Mouse (Mus musculus): ENCODE measurements around the gene Eif2b1.

DNA sequence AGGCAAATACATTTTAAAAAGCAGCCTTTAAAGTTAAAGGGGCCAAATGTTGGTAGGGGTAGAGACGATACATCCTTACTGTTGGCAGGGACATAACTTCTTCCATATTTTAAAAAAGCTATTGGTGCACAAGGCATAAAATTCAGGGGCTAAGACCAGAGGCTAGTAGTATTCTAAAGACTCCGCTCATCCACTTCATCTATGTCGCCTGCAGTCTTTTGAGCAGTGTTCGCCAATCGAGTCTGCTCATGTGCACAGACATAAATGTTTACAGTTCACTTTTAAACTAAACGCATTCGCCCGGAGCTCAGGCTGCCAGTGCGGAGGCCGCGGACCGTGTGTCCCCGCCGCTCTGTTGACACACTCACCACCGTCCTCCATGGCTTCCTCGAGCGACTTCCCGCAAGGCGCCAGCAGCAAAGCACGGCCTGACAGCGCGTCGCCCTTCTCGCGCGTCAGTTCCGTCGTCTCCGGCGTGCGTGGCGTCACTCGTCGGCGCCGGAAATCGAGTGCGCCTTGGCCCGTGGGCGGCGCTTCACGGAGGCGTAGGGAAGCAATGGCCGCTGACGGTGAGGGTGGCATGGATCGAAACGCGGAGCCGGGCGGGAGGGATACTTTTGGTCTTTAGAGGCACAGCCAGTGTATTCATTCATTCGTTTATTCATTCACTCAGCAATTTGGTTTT, at the start of gene Eif2b1, which contains the start of gene Gtf2h3:
- TF ChIP-seq CTCF (conservative IDR thresholded peaks at IDR 0.05; ENCODE audit: low read length) (no peak), NANOG (IDR thresholded peaks at IDR 0.05; ENCODE audit: borderline replicate concordance, low read length) (no peak), POU5F1 (IDR thresholded peaks at IDR 0.05; ENCODE audit: borderline replicate concordance, low read length) (no peak)
